Mouse (Mus musculus) midbrain, embryonic 10.5 days (tissue): Measurements from ENCODE around the gene Slc25a34. TPM values are rescaled to one million over a fixed set of nuclear protein-coding genes. Genes with fewer than 3 reads are reported as not detected.

Experiments
- DNase-seq: peaks from one replicate; pipeline ENCODE4 v3.0.0-alpha.2; 2017; ENCODE audit warnings: low spot score
- H3K27ac ChIP-seq: fragments of 300-500 bp; sonication (generic); replicated peaks from 2 replicates; pipeline ENCODE4 v1.5.1; 2016; ENCODE audit warnings: mild to moderate bottlenecking
- H3K27me3 ChIP-seq: fragments of 300-500 bp; sonication (generic); 2 replicates; pipeline ENCODE4 v1.6.1; 2016; ENCODE audit warnings: low read depth, mild to moderate bottlenecking; ENCODE audit not compliant: poor library complexity, severe bottlenecking
- H3K36me3 ChIP-seq: fragments of 300-500 bp; sonication (generic); 2 replicates; pipeline ENCODE4 v1.6.1; 2016; ENCODE audit warnings: mild to moderate bottlenecking, moderate library complexity
- H3K4me1 ChIP-seq: fragments of 300-500 bp; sonication (generic); 2 replicates; pipeline ENCODE4 v1.6.1; 2016
- H3K4me3 ChIP-seq: fragments of 300-500 bp; sonication (generic); 2 replicates; pipeline ENCODE4 v1.5.1; 2016; ENCODE audit warnings: mild to moderate bottlenecking, moderate library complexity
- H3K9me3 ChIP-seq: fragments of 300-500 bp; sonication (generic); replicated peaks from 2 replicates; pipeline ENCODE4 v1.6.1; 2016; ENCODE audit warnings: mild to moderate bottlenecking
- whole genome bisulfite sequencing: fragments of 180-500 bp; shearing (Covaris S2); methylation state at CpG from one replicate; pipeline ENCODE4 v1.1.7; 2016; 5-methylcytosine and 5-hydroxymethylcytosine counted together
- polyA plus RNA-seq: library from polyadenylated mRNA; unstranded; fragments of >200 nt; fragmentation: Nextera tagmentation; extraction: Ambion mirVana; gene quantifications from 2 replicates; pipeline ENCODE4 v1.2.1, GENCODE M21; 2016

Gene Slc25a34
- polyA plus RNA-seq, 1 experiment from 2014 or later, result 0.05 TPM

DNA sequence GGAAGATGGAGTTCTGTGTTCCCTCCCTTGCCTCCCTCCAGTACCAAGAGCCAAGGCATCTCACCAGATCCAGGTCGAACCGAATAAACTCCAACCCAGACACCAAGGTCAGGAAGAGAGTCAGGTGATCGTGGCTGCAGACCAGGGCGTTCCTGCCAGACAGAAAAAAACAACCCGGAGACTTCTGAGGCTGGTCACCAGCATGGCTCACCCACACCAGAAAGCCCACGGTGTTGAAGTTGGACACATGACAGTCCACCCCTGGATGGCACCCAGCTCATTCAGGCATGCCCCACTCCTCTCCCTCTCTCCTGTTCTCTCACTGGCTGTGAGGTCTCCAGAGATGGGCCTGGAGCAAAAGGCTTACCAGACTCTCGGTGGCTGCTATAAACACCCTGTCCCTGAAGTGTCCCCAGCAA, 17.7 kb upstream of the Slc25a34 start:
- 88% methylated on average over 7 of the region's 7 CpGs for WGBS
- peaks cover 11% of the 10 kb centered on the region for H3K4me1 ChIP-seq
- no peak overlapping the region for H3K4me3 ChIP-seq
- peaks cover 64% of the 10 kb centered on the region for H3K36me3 ChIP-seq
- no peak for DNase-seq
- no peak overlapping the region for H3K27ac ChIP-seq
- no peaks in the 10 kb centered on the region for H3K27me3 ChIP-seq
- no peaks in the 10 kb centered on the region for H3K9me3 ChIP-seq

DNA sequence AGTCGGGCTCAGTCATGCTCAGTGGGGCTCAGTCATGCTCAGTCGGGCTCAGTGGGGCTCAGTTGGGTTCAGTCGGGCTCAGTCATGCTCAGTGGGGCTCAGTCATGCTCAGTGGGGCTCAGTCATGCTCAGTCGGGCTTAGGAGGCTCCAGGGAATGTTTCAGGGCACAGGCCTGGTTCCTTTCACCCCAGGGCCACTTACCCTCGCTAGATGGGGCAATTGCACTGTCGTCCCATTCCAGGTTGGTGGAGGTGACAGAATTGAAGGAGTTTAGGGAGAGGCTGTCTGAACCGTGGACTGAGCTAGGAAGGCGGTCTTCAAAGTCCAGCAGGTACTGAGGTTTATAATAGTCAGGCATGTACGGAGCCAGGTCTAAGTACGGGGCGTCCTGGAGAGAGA, 15.9 kb upstream of the Slc25a34 start:
- Histone ChIP-seq H3K4me3 (no peak overlapping the region), H3K27ac (no peak overlapping the region), H3K9me3 (no peaks in the 10 kb centered on the region), H3K4me1 (peaks cover 11% of the 10 kb centered on the region), H3K36me3 (peaks cover 71% of the 10 kb centered on the region), H3K27me3 (no peaks in the 10 kb centered on the region)
- no peak for DNase-seq
- 67% methylated on average over 11 of the region's 11 CpGs for WGBS

DNA sequence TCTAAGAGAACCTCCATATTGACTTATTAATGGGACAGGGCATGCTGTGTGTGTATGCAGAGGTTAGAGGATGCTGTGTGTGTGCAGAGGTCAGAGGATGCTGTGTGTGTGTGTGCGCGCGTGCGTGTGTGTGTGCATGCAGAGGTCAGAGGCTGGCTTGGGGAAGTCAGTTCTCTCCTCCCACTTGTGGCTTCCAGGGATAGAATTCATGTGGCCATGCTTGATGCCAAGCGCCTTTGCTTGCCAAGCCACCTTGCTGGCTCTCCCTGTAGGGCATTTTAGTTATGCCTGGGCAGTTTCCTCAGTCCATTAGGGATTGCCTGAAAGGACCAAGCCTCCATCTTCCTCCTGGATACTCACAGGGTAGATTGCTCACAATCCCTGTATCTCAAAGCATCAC, 13.1 kb upstream of the Slc25a34 start:
- Histone ChIP-seq H3K27me3 (no peaks in the 10 kb centered on the region), H3K4me3 (no peak overlapping the region), H3K4me1 (peaks cover 11% of the 10 kb centered on the region), H3K36me3 (peaks cover 87% of the 10 kb centered on the region), H3K9me3 (no peaks in the 10 kb centered on the region), H3K27ac (no peak overlapping the region)
- no peak for DNase-seq
- WGBS, result 98% methylated on average over 5 of the region's 5 CpGs

DNA sequence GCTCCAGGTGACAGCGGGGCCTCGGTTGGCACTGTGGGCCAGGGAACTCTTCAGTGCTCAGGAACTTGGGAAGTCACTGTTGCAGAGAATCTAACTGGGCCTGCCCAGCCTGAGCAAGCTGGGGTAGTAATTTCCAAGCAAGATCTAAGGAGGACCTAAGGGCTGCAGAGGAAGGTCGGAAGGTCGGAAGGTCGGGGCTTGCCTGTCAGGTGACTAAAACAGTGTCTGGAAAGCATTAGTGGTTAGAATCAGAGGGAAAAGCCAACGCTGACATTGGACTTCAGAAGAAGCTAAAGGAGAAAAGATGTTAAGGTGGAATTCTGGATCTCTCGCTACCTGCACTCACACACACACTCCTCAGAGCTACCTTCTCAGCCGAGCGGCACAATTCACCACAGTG, 12.4 kb upstream of the Slc25a34 start:
- Histone ChIP-seq H3K27me3 (no peaks in the 10 kb centered on the region), H3K4me3 (no peak overlapping the region), H3K4me1 (peaks cover 4% of the 10 kb centered on the region), H3K27ac (no peak overlapping the region), H3K9me3 (no peaks in the 10 kb centered on the region), H3K36me3 (peaks cover 87% of the 10 kb centered on the region)
- no peak for DNase-seq
- WGBS, result 78% methylated on average over 9 of the region's 9 CpGs

DNA sequence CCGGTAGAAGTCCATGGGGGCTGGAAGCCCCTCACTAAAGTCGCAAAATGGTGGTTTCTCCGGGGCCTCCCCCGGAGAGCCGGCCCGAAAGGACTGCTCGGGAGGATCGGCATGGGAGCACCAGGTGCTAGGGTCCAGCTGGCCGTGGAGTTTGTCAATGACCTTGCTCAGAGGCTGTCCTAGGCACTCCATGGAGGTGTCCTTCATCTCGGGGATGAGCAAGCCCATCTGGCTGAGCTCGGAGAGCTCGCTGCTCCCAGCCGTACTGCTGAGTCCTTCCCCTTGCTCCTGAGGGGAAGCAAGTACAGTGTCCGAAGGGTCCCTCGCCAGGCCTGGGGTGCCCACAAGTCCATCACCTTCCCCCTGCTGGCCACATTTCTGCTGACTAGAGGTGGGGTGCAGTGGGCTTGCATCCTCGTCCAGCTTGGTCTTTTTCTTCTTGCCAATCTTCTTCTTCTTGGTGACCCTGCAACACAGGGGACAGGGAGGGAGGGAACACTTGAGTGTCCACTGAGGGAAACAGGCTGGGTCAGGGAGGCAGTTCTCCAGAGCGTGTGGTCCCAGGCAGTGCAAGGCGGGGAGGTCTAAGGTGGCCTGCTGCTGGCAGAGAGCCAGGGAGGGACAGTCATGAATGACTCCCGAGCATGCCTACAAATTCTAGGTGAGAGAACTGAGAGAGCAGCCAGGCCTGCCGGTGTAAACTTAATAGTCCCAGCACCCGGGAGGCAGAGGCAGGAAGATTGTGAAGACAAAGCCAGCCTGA, 8.7 kb upstream of the Slc25a34 start:
- Histone ChIP-seq H3K27ac (no peak overlapping the region), H3K4me1 (no peaks in the 10 kb centered on the region), H3K27me3 (no peaks in the 10 kb centered on the region), H3K36me3 (peaks cover 89% of the 10 kb centered on the region), H3K9me3 (no peaks in the 10 kb centered on the region), H3K4me3 (no peak overlapping the region)
- 96% methylated on average over 21 of the region's 21 CpGs for WGBS
- DNase-seq, result no peak

DNA sequence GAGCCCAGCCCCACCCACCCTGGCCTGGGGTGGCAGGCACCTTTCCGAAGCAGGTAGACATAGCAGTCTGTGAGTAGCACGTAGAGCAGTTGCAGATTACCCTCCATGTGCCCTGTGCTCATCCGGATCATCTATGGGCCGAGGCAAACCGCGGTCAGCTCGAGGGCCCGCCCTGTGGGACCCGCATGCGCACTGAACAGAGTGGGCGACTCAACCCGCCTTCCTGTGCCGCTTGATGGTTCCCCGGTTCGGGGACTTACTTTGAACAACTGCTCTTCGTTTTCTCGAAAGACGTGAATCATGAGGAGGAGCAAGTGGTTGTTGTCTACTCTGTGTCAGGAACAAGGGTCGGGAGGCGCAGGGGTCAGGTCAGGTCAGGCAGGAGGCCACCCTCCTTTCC, 7.6 kb upstream of the Slc25a34 start:
- H3K4me3 ChIP-seq, result no peak overlapping the region
- no peaks in the 10 kb centered on the region for H3K27me3 ChIP-seq
- H3K4me1 ChIP-seq, result no peaks in the 10 kb centered on the region
- no peak overlapping the region for H3K27ac ChIP-seq
- DNase-seq, result no peak
- H3K36me3 ChIP-seq, result peaks cover 89% of the 10 kb centered on the region
- no peaks in the 10 kb centered on the region for H3K9me3 ChIP-seq
- 94% methylated on average over 20 of the region's 20 CpGs for WGBS

DNA sequence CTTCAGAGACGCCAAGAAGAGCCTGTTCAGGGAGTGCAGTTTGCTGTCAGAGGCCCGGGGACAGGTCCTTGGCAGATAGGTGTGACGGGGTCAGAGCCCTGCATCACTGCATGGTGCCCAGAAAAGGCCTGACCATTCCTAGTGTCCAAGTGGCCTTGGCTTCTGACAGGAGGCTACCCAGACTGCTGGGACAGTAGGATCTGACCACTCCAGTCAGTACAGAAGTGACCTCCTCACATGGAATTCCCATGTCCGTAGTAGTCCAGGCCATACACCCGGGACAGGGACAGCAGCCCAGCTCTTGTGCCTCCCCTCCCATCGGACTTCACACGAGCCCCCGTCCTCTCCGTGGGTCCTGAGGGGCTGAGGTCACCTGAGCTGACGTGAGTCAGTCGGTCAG, 6.4 kb upstream of the Slc25a34 start:
- H3K27ac ChIP-seq, result no peak overlapping the region
- H3K4me3 ChIP-seq, result no peak overlapping the region
- WGBS, result 97% methylated on average over 11 of the region's 11 CpGs
- peaks cover 96% of the 10 kb centered on the region for H3K36me3 ChIP-seq
- DNase-seq, result no peak
- H3K9me3 ChIP-seq, result no peaks in the 10 kb centered on the region
- no peaks in the 10 kb centered on the region for H3K4me1 ChIP-seq
- no peaks in the 10 kb centered on the region for H3K27me3 ChIP-seq

DNA sequence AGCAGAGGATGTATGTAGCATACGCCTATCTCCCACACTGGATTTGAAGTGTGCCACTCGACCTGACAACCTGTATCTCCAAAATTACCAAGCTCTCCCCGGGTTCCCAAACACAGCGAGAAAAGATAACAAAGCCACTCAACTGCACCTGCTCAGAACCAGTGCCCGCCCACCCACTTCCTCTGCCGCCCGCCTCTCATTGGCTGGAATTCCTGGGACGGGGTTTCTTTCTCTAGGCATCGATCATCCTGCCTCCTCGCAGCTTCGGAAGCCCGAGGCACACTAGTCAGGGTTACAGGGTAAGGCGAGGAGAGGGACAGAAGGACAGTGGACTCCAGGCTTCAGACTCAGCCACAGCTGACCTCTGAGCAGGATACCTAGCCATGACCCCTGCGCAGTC, 5.0 kb upstream of the Slc25a34 start:
- no peak for DNase-seq
- Histone ChIP-seq H3K36me3 (peaks cover 88% of the 10 kb centered on the region), H3K4me3 (no peak overlapping the region), H3K4me1 (peaks cover 5% of the 10 kb centered on the region; the same call in 1 of the 2 replicates), H3K9me3 (no peaks in the 10 kb centered on the region), H3K27ac (0 out of 2 replicates have a peak overlapping the region, but pooled peaks have one; percentile 6), H3K27me3 (no peaks in the 10 kb centered on the region)
- 92% methylated on average over 14 of the region's 14 CpGs for WGBS

DNA sequence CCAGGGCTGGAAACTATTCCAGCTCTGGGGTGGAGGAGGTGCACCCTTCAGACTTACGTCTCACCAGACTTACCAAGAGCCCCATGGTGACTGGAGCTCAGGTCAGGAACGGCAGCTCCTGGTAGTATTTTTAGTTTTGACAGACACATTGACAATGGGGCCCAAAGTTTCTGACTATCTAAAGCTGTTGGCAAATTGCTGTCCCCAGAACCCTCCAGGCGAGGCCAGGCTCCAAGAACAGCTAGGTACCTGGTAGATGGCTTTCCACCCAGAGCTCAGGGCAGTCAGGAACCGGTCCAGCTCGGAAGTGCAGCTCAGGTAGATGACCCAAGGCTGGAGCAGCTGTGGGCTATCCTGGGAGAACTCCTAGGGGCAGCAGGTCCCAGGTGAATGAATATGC, 3.9 kb upstream of the Slc25a34 start:
- H3K4me3 ChIP-seq, result no peak overlapping the region
- H3K27me3 ChIP-seq, result no peaks in the 10 kb centered on the region
- no peak for DNase-seq
- peaks cover 11% of the 10 kb centered on the region; the same call in 1 of the 2 replicates for H3K4me1 ChIP-seq
- no peaks in the 10 kb centered on the region for H3K9me3 ChIP-seq
- H3K27ac ChIP-seq, result no peak overlapping the region
- H3K36me3 ChIP-seq, result peaks cover 77% of the 10 kb centered on the region
- WGBS, result 90% methylated on average over 5 of the region's 5 CpGs

DNA sequence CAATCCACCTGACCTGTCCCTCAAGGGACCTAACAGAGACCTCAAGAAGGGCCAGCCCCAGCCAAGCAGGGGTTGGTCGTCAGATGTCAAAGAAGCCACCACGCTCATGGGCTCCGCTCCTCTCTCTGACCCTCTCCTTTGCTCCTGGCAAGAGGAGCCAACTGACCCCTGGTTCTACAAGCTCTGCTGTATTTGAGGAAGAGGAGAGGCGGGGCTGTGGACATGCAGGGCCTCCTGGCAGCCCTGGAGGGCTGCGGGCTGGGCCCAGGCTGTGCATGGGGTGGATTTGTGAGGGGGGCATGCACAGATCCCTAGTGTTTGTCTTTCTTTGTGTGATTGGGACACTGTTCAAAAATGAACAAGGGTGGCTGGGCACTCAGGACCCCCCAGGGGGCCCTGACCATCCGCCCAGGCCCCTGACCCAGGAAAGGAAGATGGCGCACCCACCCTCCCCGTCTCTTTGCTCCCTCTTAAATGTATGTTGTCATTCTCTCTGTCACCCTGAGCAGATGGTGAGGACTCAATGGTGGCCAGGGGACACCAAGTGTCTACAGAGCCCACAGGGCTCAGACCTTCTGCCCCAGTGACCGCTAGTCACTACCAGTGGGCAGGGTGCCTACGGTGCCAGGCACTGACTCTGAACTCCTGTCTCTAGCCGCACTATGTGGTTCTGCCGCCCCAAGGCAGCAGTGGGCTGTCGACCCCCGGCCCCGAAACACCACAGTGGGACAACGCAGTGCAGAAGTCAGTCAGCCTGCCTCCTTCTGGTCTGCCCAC, 2.3 kb upstream of the Slc25a34 start:
- DNase-seq, result no peak
- 90% methylated on average over 16 of the region's 16 CpGs for WGBS
- Histone ChIP-seq H3K4me3 (no peak overlapping the region), H3K27me3 (no peaks in the 10 kb centered on the region), H3K9me3 (no peaks in the 10 kb centered on the region), H3K27ac (no peak overlapping the region; the same call in 1 of the 2 replicates), H3K36me3 (peaks cover 61% of the 10 kb centered on the region), H3K4me1 (peaks cover 11% of the 10 kb centered on the region; the same call in 1 of the 2 replicates)

DNA sequence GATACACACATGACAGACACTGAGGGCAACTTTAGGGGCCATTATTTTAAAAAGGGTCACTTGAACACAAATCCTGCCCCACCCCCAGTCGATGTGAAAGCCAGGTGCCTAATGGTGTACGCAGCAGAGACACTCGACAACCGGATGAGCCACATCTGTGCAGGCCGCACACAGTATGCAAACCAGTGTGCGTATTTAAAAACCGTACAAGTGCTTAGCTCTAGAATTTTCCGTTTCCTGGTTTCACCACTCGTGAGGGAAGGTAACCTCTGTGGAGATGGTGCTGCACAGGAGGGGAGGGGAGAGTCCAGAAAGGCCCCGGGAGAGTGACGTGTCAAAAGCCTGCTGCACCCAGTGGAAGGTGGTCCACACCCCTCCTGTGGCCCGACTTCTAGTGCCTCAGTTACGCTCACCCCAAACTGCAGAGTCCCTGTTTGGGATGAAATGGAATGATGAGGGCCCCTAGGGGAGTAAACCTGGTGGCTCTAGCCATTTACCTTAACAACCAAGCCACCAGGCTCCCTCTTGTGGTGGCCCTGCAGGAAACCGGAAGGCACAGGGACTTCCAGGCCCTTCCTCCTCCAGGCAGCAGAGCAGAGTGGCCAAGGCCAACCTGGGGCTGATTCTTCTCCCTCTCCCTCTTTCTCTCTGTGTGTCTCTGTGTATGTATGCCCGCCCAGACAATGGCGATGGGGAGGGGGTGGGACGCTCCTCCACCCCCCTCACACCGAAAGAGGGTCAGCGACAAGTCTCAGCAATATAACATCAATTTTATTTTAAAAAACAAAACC, 1.6 kb upstream of the Slc25a34 start:
- H3K27me3 ChIP-seq, result no peaks in the 10 kb centered on the region
- peaks cover 11% of the 10 kb centered on the region; the same call in 1 of the 2 replicates for H3K4me1 ChIP-seq
- no peak for DNase-seq
- H3K4me3 ChIP-seq, result no peak overlapping the region
- H3K27ac ChIP-seq, result no peak overlapping the region
- H3K9me3 ChIP-seq, result no peaks in the 10 kb centered on the region
- 79% methylated on average over 19 of the region's 19 CpGs for WGBS
- peaks cover 54% of the 10 kb centered on the region for H3K36me3 ChIP-seq

DNA sequence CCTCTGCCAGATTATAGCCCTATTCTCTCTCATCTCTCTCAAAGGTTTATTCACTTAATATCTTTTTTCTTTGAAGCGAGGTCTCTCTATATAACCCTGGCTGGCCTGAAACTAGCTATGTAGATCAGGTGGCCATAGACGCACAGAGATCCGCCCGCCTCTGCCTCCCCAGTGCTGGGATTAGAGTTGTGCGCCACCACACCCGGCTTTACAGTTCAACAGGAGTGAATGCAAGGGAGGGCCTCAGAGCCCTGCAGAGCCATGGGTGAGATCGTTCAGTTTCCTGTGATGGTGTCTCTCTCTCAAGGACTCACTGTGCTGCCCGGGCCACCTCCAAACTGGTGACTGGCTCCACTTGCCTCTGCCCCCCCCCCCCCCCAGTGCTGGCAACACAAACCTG, 513 bp upstream of the Slc25a34 start:
- no peak for DNase-seq
- Histone ChIP-seq H3K27ac (no peak overlapping the region), H3K9me3 (no peaks in the 10 kb centered on the region), H3K36me3 (peaks cover 43% of the 10 kb centered on the region), H3K4me3 (no peak overlapping the region), H3K27me3 (no peaks in the 10 kb centered on the region), H3K4me1 (peaks cover 12% of the 10 kb centered on the region; the same call in 1 of the 2 replicates)
- 90% methylated on average over 8 of the region's 8 CpGs for WGBS
